Mouse (Mus musculus) bone marrow macrophage, adult 2 months (primary cell): ENCODE results near the gene Pik3cd. TPM values are rescaled to one million over a fixed set of nuclear protein-coding genes. Genes with fewer than 3 reads are reported as not detected.

Experiments
- H3K27ac ChIP-seq: 2 replicates; pipeline ENCODE4 v1.5.1; 2012; ENCODE audit warnings: low read depth, low read length; ENCODE audit not compliant: insufficient read depth
- H3K4me1 ChIP-seq: 2 replicates; pipeline ENCODE4 v1.6.1; 2012; ENCODE audit warnings: low read length; ENCODE audit not compliant: control insufficient read depth, insufficient read depth
- H3K4me3 ChIP-seq: 2 replicates; pipeline ENCODE4 v1.5.1; 2012; ENCODE audit warnings: mild to moderate bottlenecking, low read length, moderate library complexity; ENCODE audit not compliant: insufficient read depth
- CTCF ChIP-seq: IDR thresholded peaks from 2 replicates; pipeline ENCODE4 v1.5.1; 2012; ENCODE audit warnings: low read depth, mild to moderate bottlenecking, low read length, moderate library complexity
- POLR2A ChIP-seq: IDR thresholded peaks from 2 replicates; pipeline ENCODE4 v1.6.1; 2012; ENCODE audit warnings: mild to moderate bottlenecking, low read depth, low read length, borderline replicate concordance
- polyA plus RNA-seq: library from polyadenylated mRNA; stranded (reverse); fragments of >200 nt; gene quantifications from 2 replicates; pipeline ENCODE4 v1.2.4, GENCODE M21; 2012; ENCODE audit not compliant: missing spikeins, insufficient read depth, insufficient read length

The Pik3cd gene
- polyA plus RNA-seq, 1 experiment: 91.4 TPM

GRCm38 (mm10) chr4:149674814-149675377 is 27.5 kb downstream of the Pik3cd start:
- Histone ChIP-seq H3K27ac (no peak overlapping the region), H3K4me3 (no peak overlapping the region), H3K4me1 (no peaks in the 10 kb centered on the region)
- TF ChIP-seq POLR2A (no peak), CTCF (no peak)

GRCm38 (mm10) chr4:149672747-149673146 is 29.6 kb downstream of the Pik3cd start:
- Histone ChIP-seq H3K4me3 (no peak overlapping the region), H3K4me1 (no peaks in the 10 kb centered on the region), H3K27ac (no peak overlapping the region)
- TF ChIP-seq POLR2A (no peak), CTCF (no peak)

GRCm38 (mm10) chr4:149671175-149671574 is 31.2 kb downstream of the Pik3cd start:
- H3K4me1 ChIP-seq: peaks cover 5% of the 10 kb centered on the region
- H3K27ac ChIP-seq: no peak overlapping the region
- TF ChIP-seq POLR2A: no peak
- no peak for TF ChIP-seq CTCF
- no peak overlapping the region for H3K4me3 ChIP-seq

- TF ChIP-seq CTCF (no peak), POLR2A (no peak)
- H3K4me3 ChIP-seq: no peak overlapping the region
- H3K4me1 ChIP-seq: peaks cover 30% of the 10 kb centered on the region
- H3K27ac ChIP-seq: peak overlapping the region; percentile 84
Observed at GRCm38 (mm10) chr4:149665692-149666090, 36.7 kb downstream of the Pik3cd start.

- Histone ChIP-seq H3K4me3 (no peak overlapping the region), H3K27ac (peak overlapping the region; percentile 84), H3K4me1 (peaks cover 30% of the 10 kb centered on the region)
- TF ChIP-seq CTCF: no peak
- TF ChIP-seq POLR2A: no peak
Observed at GRCm38 (mm10) chr4:149665016-149665691, 37.2 kb downstream of the Pik3cd start.

- no peak overlapping the region for H3K4me3 ChIP-seq
- peaks cover 30% of the 10 kb centered on the region for H3K4me1 ChIP-seq
- no peak overlapping the region for H3K27ac ChIP-seq
- TF ChIP-seq POLR2A (no peak), CTCF (no peak)
Observed at GRCm38 (mm10) chr4:149663849-149664503, 38.4 kb downstream of the Pik3cd start.

GRCm38 (mm10) chr4:149661967-149662589 is 40.3 kb downstream of the Pik3cd start:
- Histone ChIP-seq H3K27ac (0 out of 2 replicates have a peak overlapping the region, but pooled peaks have one; percentile 9), H3K4me3 (no peak overlapping the region), H3K4me1 (peaks cover 28% of the 10 kb centered on the region)
- no peak for TF ChIP-seq POLR2A
- TF ChIP-seq CTCF: no peak

GRCm38 (mm10) chr4:149660598-149660997 is 41.8 kb downstream of the Pik3cd start:
- Histone ChIP-seq H3K4me3 (no peak overlapping the region), H3K27ac (no peak overlapping the region), H3K4me1 (peaks cover 20% of the 10 kb centered on the region)
- TF ChIP-seq POLR2A: no peak
- TF ChIP-seq CTCF: no peak

GRCm38 (mm10) chr4:149659495-149660116 is 42.8 kb downstream of the Pik3cd start:
- no peak overlapping the region for H3K4me3 ChIP-seq
- no peak for TF ChIP-seq POLR2A
- no peak for TF ChIP-seq CTCF
- peaks cover 12% of the 10 kb centered on the region for H3K4me1 ChIP-seq
- H3K27ac ChIP-seq: no peak overlapping the region
